Mouse (Mus musculus): Measurements from ENCODE around the gene Psenen.
A peak's percentile ranks its signal among the peaks of the same experiment; 100 is the strongest.

GRCm38 (mm10) chr7:30589435-30590301 is 26.2 kb upstream of the Psenen start:
- peak; percentile 84; the same call in 1 of the 2 replicates for TF ChIP-seq CTCF (IDR thresholded peaks at IDR 0.05; ENCODE audit: borderline replicate concordance, control insufficient read depth, extremely low read depth, insufficient read depth, low read length, poor library complexity)
- TF ChIP-seq POLR2A (IDR thresholded peaks at IDR 0.05; ENCODE audit: control insufficient read depth, extremely low read depth, insufficient read depth, low read length, poor library complexity), result no peak
